Mouse (Mus musculus) liver, adult 2 months (tissue): ENCODE data around the gene Fbxl5.

Source experiments
- CTCF ChIP-seq: fragments of 200-500 bp; IDR thresholded peaks from 2 replicates; pipeline ENCODE4 v1.5.1; 2011; ENCODE audit warnings: low read depth, low read length, control low read depth
- POLR2A ChIP-seq: fragments of 200-500 bp; IDR thresholded peaks from 2 replicates; pipeline ENCODE4 v1.6.1; 2011; ENCODE audit warnings: low read length, control low read depth; ENCODE audit not compliant: insufficient read depth; ENCODE audit errors: extremely low read depth

DNA sequence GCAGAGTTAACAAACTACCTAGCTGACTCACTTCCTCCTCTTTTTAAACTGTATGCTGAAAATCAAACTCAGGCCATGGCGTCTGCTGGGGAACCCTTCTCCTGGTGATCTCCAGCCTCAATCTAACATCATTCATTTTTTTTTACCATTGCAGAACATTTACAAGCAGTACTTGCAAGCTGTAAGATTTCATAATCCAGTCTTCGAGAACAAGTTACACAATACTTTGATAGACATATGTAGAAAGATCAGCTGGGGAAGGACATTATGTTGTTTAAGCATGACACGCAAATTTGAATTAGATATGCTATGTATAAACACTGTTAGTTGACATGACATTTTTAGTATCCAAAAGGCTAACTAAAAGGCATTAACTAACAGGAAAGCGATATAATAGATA is 19.6 kb downstream of the Fbxl5 start:
- TF ChIP-seq POLR2A (no peak), CTCF (no peak)
